Mouse (Mus musculus) megakaryocyte, embryonic 14.5 days (primary cell): ENCODE data around the gene Rab22a.

Source experiments
- FLI1 ChIP-seq: IDR thresholded peaks from 2 replicates; pipeline ENCODE4 v1.6.1; 2012; ENCODE audit warnings: low read length, inconsistent platforms, mixed read lengths
- GATA1 ChIP-seq: IDR thresholded peaks from 3 replicates; pipeline ENCODE4 v1.6.1; 2012; ENCODE audit warnings: mixed read lengths, low read length, inconsistent platforms, borderline replicate concordance

GRCm38 (mm10) chr2:173742744-173743143, 83.2 kb downstream of the Rab22a start:
- TF ChIP-seq GATA1 (no peak), FLI1 (no peak)
